Mouse (Mus musculus): ENCODE measurements around the gene Ccdc85c.

DNA sequence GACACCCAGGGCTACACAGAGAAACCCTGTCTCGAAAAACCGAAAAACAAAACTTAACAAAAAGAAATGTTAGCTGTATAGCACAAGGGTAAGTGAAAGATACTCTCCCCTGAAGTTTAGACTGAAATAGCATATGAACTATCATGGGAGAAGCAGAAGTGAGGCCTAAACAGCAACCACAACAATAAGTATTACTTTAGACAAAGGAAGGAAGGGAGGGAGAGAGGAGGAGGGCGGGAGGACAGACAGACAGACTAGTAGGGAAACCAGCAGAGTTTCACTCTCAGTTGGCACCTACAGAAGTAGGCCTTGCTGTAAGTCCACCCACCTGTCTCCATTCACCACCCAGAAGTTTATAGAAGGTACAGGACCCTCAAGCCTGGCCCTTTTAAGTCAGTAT, 104.8 kb downstream of the Ccdc85c start:
- TF ChIP-seq POLR2A (IDR thresholded peaks at IDR 0.05; ENCODE audit: insufficient read length, low read depth) (no peak), TCF12 (IDR thresholded peaks at IDR 0.05; ENCODE audit: insufficient read depth, poor library complexity, severe bottlenecking) (no peak), USF1 (IDR thresholded peaks at IDR 0.05; ENCODE audit: low read depth) (no peak)

All from myocyte (in vitro differentiated cells).